Mouse (Mus musculus) right cerebral cortex, postnatal 14 days (tissue): ENCODE data around the gene 1700029H14Rik.

Experiments
- DNase-seq: peaks from one replicate; pipeline ENCODE4 v3.0.0; 2022

1700029H14Rik gene

DNA sequence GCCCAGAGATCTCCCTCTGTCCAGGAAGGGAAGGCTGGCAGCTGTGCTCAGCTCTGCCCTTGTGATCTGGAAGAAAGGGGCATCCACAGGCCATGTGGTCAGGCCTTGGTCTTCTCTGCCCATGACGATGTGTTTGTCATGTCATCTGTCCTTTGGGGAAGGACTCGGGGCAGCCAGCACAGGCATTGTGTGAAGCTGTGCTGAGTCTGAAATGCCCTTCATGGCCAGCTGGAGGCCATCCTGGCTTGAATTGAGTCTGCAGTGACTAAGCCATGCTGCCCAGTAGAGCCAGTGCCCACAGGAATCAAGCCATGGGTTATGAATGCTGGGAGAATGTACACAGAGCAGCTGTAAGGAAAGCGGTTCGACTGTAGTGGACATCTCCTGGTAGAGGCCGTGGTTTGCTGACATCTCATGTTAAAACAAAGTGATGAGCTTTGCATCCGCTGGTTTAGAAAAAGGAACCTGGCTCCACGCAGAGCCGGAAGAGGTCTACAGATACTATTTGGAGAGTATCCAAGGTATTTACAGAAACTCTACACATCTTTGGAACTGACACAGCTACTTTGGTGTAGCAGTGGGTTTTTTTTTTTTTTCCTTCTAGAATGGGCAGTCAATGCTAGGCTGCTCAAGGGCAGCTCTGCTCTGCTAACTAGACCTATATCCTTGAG lies 58.2 kb downstream of the 1700029H14Rik start:
- DNase-seq, result no peak

DNA sequence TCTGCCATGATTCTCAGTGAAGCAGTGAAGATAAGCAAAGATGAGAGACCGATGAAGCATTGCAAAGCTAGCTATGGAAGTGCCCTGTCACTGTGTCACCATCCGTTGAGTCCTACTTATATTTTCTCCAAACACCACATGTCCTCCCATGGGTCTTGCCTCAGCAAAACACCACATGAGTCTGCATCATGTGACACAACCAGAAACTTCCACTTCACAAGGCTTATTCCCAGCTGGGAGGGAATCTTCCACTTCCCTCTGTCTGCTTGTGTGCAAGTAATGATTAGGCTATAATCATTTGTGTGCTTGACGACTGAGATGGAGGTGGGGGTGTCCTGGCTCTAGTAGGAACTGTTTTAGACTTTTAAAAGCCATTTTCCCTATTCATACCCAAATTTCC lies 61.0 kb downstream of the 1700029H14Rik start:
- no peak for DNase-seq
